11 mouse cellular contexts compared by ENCODE assay signal in the genomic region with DNA sequence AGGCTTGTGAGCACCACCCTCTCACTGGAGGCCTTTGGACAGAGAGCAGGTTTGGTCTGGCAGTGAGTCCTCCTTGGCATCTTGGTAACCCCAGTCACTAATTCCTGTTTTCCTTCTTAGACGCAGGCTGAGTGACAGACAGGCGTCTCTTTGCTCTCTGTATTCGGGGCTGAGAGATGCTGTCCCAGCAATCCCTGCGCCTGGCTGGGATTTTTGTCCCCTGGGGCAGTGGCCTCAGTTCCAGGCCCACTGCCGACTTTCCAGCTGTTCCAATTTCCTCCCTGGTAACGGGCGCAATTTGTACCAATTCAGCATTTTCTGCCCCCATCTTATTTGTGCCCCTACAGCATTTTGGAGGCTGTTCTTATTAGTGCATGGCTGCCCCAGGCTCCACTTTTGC.
A peak's percentile ranks its signal among the peaks of the same experiment; 100 is the strongest.
DNase-seq lines count a peak whose midpoint lies in the region; ATAC-seq and TF ChIP-seq lines count a peak whose summit lies in the region.
"Had no signal": no experiment of that assay in that cellular context is flagged by ENCODE, and none has a peak within 500 bp of the region (broad histone marks: within the 10 kb centered on the region; RNA-seq: fewer than 3 reads in every experiment).

No protein-coding gene starts in this region.

- intact Hi-C loops in gastrocnemius, adult 2 months (cut with DNase I): no loop called here

- no peak overlapping the region for H3K9ac ChIP-seq in hindbrain, embryonic 12.5 days
- H3K9ac ChIP-seq: limb, embryonic 12.5 days had no signal

- 52% methylated on average over 7 of the region's 7 CpGs for WGBS in hindbrain, embryonic 12.5 days
- 78% methylated on average over 7 of the region's 7 CpGs for WGBS in lung, adult 2 months

- H3K27ac ChIP-seq in gastrocnemius, adult 2 months: no peak overlapping the region
- H3K27ac ChIP-seq in hindbrain, embryonic 12.5 days: peak overlapping the region; percentile 77
- H3K27ac ChIP-seq: limb, embryonic 12.5 days had no signal

- no peaks in the 10 kb centered on the region for H3K9me3 ChIP-seq in hindbrain, embryonic 12.5 days (replicated peaks)
- H3K9me3 ChIP-seq: limb, embryonic 12.5 days had no signal

- no peak overlapping the region for H3K4me3 ChIP-seq in gastrocnemius, adult 2 months
- no peak overlapping the region for H3K4me3 ChIP-seq in hindbrain, embryonic 12.5 days
- H3K4me3 ChIP-seq in lung, adult 2 months (replicated peaks; ENCODE audit: extremely low read depth, low read depth, low read length): no peak overlapping the region
- H3K4me3 ChIP-seq: limb, embryonic 12.5 days had no signal

- DNase-seq in gastrocnemius, adult 2 months: peak; percentile 31
- DNase-seq in gastrocnemius, adult 18-20 months (ENCODE audit: low spot score): no peak
- DNase-seq in lung, postnatal 14 days: peak; percentile 1
- DNase-seq in lung, postnatal 36 days: no peak
- peak; percentile 4 to 6 for DNase-seq in cerebellum, postnatal 36 days
- DNase-seq in right cerebral cortex, adult 18-20 months: no peak
- DNase-seq in lung, adult 2 months: no peak
- DNase-seq: adrenal gland, adult 2 months; thymus, postnatal 25 days had no signal

- ATAC-seq in hindbrain, embryonic 12.5 days (ENCODE audit: low FRiP score): peak; percentile 60; the same call in 1 of the 2 replicates

- H3K4me2 ChIP-seq in hindbrain, embryonic 12.5 days (replicated peaks): no peak overlapping the region
- H3K4me2 ChIP-seq: limb, embryonic 12.5 days had no signal

- peaks cover 9% of the 10 kb centered on the region for H3K4me1 ChIP-seq in hindbrain, embryonic 12.5 days
- H3K4me1 ChIP-seq in lung, adult 2 months (ENCODE audit: control insufficient read depth, insufficient read depth, low read length): no peaks in the 10 kb centered on the region

- no peak for TF ChIP-seq CTCF in gastrocnemius, adult 2 months (IDR thresholded peaks at IDR 0.05)
- TF ChIP-seq CTCF in lung, adult 2 months (IDR thresholded peaks at IDR 0.05; ENCODE audit: insufficient read depth, low read length): no peak

- H3K36me3 ChIP-seq in hindbrain, embryonic 12.5 days: no peaks in the 10 kb centered on the region
- H3K36me3 ChIP-seq: limb, embryonic 12.5 days had no signal

- 0 out of 2 replicates have a peak, but pooled peaks cover 3% of the 10 kb centered on the region for H3K27me3 ChIP-seq in hindbrain, embryonic 12.5 days

- TF ChIP-seq POLR2A in lung, adult 2 months (IDR thresholded peaks at IDR 0.05; ENCODE audit: borderline replicate concordance, extremely low read depth, low read depth, low read length): no peak

Comparison
In these comparisons a context has a peak if more than half of its experiments do, and no peak if none do; other contexts are left out.
1. DNase-seq: peak in gastrocnemius, adult 2 months (single experiment), lung, postnatal 14 days (single experiment) and cerebellum, postnatal 36 days (2 of 2); none in gastrocnemius, adult 18-20 months (single experiment), lung, postnatal 36 days (single experiment), right cerebral cortex, adult 18-20 months (single experiment) and lung, adult 2 months (single experiment).